Mouse (Mus musculus) bone marrow, adult 2 months (tissue): ENCODE measurements around the gene Pced1b.

Experiments
- CTCF ChIP-seq: fragments of 200-500 bp; IDR thresholded peaks from 2 replicates; pipeline ENCODE4 v1.5.1; 2011; ENCODE audit warnings: low read length, control low read depth; ENCODE audit not compliant: control insufficient read depth, insufficient read depth
- POLR2A ChIP-seq: fragments of 200-500 bp; IDR thresholded peaks from 2 replicates; pipeline ENCODE4 v1.6.1; 2011; ENCODE audit warnings: low read depth, mild to moderate bottlenecking, control low read depth, low read length, borderline replicate concordance; ENCODE audit not compliant: control insufficient read depth

- TF ChIP-seq CTCF = no peak
- no peak for TF ChIP-seq POLR2A
These were observed 108.9 kb downstream of the Pced1b start for GRCm38 (mm10) chr15:97355676-97356303.
